Mouse (Mus musculus) heart, embryonic 13.5 days (tissue): Measurements from ENCODE around the gene Fdxr. TPM values are rescaled to one million over a fixed set of nuclear protein-coding genes. Genes with fewer than 3 reads are reported as not detected.
A peak's percentile ranks its signal among the peaks of the same experiment; 100 is the strongest.

Experiments used
- ATAC-seq: fragments of 200-750 bp; cut with Nextera tagmentation; 2 replicates; pipeline ENCODE4 v1.8.0; 2017; ENCODE audit warnings: moderate TSS enrichment; ENCODE audit not compliant: insufficient number of reproducible peaks, low FRiP score, low TSS enrichment; ENCODE audit errors: extremely low read depth
- H3K27ac ChIP-seq: fragments of 300-500 bp; sonication (generic); replicated peaks from 2 replicates; pipeline ENCODE4 v1.5.1; 2015; ENCODE audit warnings: moderate library complexity, mild to moderate bottlenecking, inconsistent platforms
- H3K27me3 ChIP-seq: fragments of 300-500 bp; sonication (generic); replicated peaks from 2 replicates; pipeline ENCODE4 v1.6.1; 2015; ENCODE audit warnings: mild to moderate bottlenecking, inconsistent platforms
- H3K36me3 ChIP-seq: fragments of 300-500 bp; sonication (generic); 2 replicates; pipeline ENCODE4 v1.6.1; 2015; ENCODE audit warnings: mild to moderate bottlenecking, inconsistent platforms
- H3K4me1 ChIP-seq: fragments of 300-500 bp; sonication (generic); 2 replicates; pipeline ENCODE4 v1.6.1; 2015; ENCODE audit warnings: inconsistent platforms
- H3K4me2 ChIP-seq: fragments of 300-500 bp; sonication (generic); 2 replicates; pipeline ENCODE4 v1.6.1; 2015; ENCODE audit warnings: inconsistent platforms, mild to moderate bottlenecking, moderate library complexity
- H3K4me3 ChIP-seq: fragments of 300-500 bp; sonication (generic); 2 replicates; pipeline ENCODE4 v1.5.1; 2015; ENCODE audit warnings: moderate library complexity, mild to moderate bottlenecking, inconsistent platforms
- H3K9ac ChIP-seq: fragments of 300-500 bp; sonication (generic); 2 replicates; pipeline ENCODE4 v1.6.1; 2015; ENCODE audit warnings: inconsistent platforms, mild to moderate bottlenecking, moderate library complexity
- H3K9me3 ChIP-seq: fragments of 300-500 bp; sonication (generic); 2 replicates; pipeline ENCODE4 v1.6.1; 2016; ENCODE audit warnings: inconsistent platforms
- WGBS: fragments of 180-500 bp; shearing (Covaris S2); methylation state at CpG from one replicate; pipeline ENCODE4 v1.1.7; 2015; ENCODE audit warnings: mixed read lengths; 5-methylcytosine and 5-hydroxymethylcytosine counted together
- polyA plus RNA-seq: library from polyadenylated mRNA; unstranded; fragments of >200 nt; fragmentation: Nextera tagmentation; extraction: Ambion mirVana; gene quantifications from 2 replicates; pipeline ENCODE4 v1.2.1, GENCODE M21; 2015

Gene Fdxr
- polyA plus RNA-seq, 1 experiment from 2014 or later = 9.5 TPM

- Histone ChIP-seq H3K9ac (peak overlapping the region; percentile 58), H3K27ac (no peak overlapping the region), H3K4me3 (peak overlapping the region; percentile 50), H3K27me3 (peaks cover 99% of the 10 kb centered on the region), H3K9me3 (no peaks in the 10 kb centered on the region), H3K4me2 (peak overlapping the region; percentile 75), H3K4me1 (peaks cover 31% of the 10 kb centered on the region), H3K36me3 (peaks cover 8% of the 10 kb centered on the region)
- WGBS = 4% methylated on average over 63 of the region's 63 CpGs
- no peak for ATAC-seq
Measured at GRCm38 (mm10) chr11:115249721-115250404, 27.0 kb downstream of the Fdxr start.

DNA sequence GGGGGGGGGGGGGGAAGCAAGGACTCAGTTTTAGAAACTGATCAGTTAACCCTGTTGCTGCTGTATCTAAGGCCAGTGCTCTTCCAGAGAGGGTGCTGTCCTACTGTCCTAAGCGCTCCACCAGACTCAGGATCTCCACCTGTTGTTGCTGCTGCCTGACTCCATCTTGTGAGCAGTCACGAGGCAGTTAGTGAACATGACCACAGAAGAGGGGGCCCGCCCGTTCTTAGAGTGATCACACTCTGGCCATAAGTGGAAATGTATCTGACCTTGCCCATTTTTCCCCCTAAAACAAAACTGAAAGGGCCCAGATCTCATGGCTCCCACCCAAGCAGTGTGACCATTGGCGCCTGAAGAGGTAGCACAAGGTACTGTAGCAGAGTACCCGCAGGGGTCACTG lies 28.9 kb downstream of the Fdxr start:
- Histone ChIP-seq H3K9ac (no peak overlapping the region), H3K4me3 (no peak overlapping the region), H3K4me2 (no peak overlapping the region), H3K27me3 (peaks cover 81% of the 10 kb centered on the region), H3K9me3 (no peaks in the 10 kb centered on the region), H3K4me1 (peaks cover 39% of the 10 kb centered on the region), H3K27ac (no peak overlapping the region), H3K36me3 (peaks cover 22% of the 10 kb centered on the region)
- no peak for ATAC-seq
- WGBS = 54% methylated on average over 6 of the region's 6 CpGs

DNA sequence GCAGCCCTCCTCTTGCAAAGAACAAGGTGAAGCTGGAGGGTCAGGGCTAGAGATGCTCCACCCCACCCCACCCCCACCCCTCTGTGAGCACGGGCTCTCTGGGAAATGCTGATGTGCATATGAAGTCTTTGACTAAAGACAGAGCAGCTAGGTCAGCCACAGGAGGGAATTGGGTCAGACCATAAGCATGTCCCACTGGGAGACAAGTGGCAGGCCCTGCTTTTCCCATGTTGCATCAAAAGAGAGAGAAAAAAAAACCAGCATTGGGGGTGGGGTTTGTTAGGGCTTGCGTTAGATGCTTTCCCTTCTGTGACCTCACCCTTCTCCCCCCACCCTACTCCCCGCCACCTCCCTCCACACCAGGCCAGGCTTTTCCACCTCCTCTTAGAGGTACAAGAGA lies 29.6 kb downstream of the Fdxr start:
- no peak overlapping the region for H3K4me3 ChIP-seq
- H3K9me3 ChIP-seq = no peaks in the 10 kb centered on the region
- H3K4me1 ChIP-seq = peaks cover 39% of the 10 kb centered on the region
- no peak overlapping the region for H3K27ac ChIP-seq
- peaks cover 74% of the 10 kb centered on the region for H3K27me3 ChIP-seq
- H3K4me2 ChIP-seq = no peak overlapping the region
- no peak overlapping the region for H3K9ac ChIP-seq
- 8% methylated on average over 3 of the region's 3 CpGs for whole genome bisulfite sequencing
- peaks cover 22% of the 10 kb centered on the region for H3K36me3 ChIP-seq
- no peak for ATAC-seq

GRCm38 (mm10) chr11:115246386-115246785 lies 30.5 kb downstream of the Fdxr start:
- Histone ChIP-seq H3K27ac (no peak overlapping the region), H3K9ac (no peak overlapping the region), H3K4me2 (no peak overlapping the region), H3K4me1 (peaks cover 39% of the 10 kb centered on the region), H3K4me3 (no peak overlapping the region), H3K27me3 (peaks cover 66% of the 10 kb centered on the region), H3K9me3 (no peaks in the 10 kb centered on the region), H3K36me3 (peaks cover 22% of the 10 kb centered on the region)
- ATAC-seq = no peak
- WGBS = 69% methylated on average over 8 of the region's 8 CpGs

GRCm38 (mm10) chr11:115244840-115245239 lies 32.0 kb downstream of the Fdxr start:
- no peak overlapping the region for H3K4me3 ChIP-seq
- peaks cover 28% of the 10 kb centered on the region for H3K4me1 ChIP-seq
- peaks cover 24% of the 10 kb centered on the region for H3K36me3 ChIP-seq
- H3K9ac ChIP-seq = no peak overlapping the region
- H3K9me3 ChIP-seq = no peaks in the 10 kb centered on the region
- 80% methylated on average over 8 of the region's 8 CpGs for WGBS
- H3K27ac ChIP-seq = no peak overlapping the region
- H3K27me3 ChIP-seq = peaks cover 59% of the 10 kb centered on the region
- no peak for ATAC-seq
- H3K4me2 ChIP-seq = no peak overlapping the region

- 75% methylated on average over 12 of the region's 12 CpGs for WGBS
- Histone ChIP-seq H3K9me3 (no peaks in the 10 kb centered on the region), H3K36me3 (peaks cover 32% of the 10 kb centered on the region), H3K4me1 (peaks cover 25% of the 10 kb centered on the region), H3K9ac (0 out of 2 replicates have a peak overlapping the region, but pooled peaks have one; percentile 14), H3K27ac (no peak overlapping the region), H3K4me3 (no peak overlapping the region), H3K27me3 (peaks cover 57% of the 10 kb centered on the region), H3K4me2 (no peak overlapping the region)
- ATAC-seq = no peak
Measured at GRCm38 (mm10) chr11:115243783-115244182, 33.1 kb downstream of the Fdxr start.

DNA sequence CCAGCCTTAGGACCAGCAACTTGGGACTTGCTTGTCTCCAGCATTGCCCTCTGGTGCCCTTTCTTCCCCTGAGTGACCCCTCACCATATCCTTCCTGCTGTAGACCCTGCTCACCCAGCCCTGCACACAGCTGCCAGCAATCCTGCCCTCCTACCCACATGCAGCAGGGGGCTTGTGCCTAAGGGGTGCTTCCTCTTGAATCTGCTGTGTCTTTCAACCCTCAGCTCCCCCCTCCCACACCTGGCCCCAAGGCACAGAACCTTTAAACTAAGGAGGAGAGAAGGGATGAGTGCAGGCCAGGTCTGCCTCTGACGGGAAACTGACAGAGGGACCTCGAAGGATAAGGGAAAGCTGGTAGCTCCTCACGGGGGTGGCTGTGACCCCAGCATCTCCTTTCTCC lies 34.1 kb downstream of the Fdxr start:
- no peak for ATAC-seq
- Histone ChIP-seq H3K9me3 (no peaks in the 10 kb centered on the region), H3K9ac (no peak overlapping the region), H3K4me3 (no peak overlapping the region), H3K36me3 (peaks cover 32% of the 10 kb centered on the region), H3K27ac (no peak overlapping the region), H3K4me1 (peaks cover 22% of the 10 kb centered on the region), H3K4me2 (no peak overlapping the region), H3K27me3 (peaks cover 53% of the 10 kb centered on the region)
- WGBS = 78% methylated on average over 3 of the region's 3 CpGs

GRCm38 (mm10) chr11:115241402-115241801 lies 35.4 kb downstream of the Fdxr start:
- Histone ChIP-seq H3K27ac (no peak overlapping the region), H3K4me3 (no peak overlapping the region), H3K4me2 (no peak overlapping the region), H3K27me3 (peaks cover 46% of the 10 kb centered on the region), H3K9me3 (no peaks in the 10 kb centered on the region), H3K9ac (no peak overlapping the region), H3K4me1 (peaks cover 15% of the 10 kb centered on the region), H3K36me3 (peaks cover 32% of the 10 kb centered on the region)
- no peak for ATAC-seq
- 79% methylated on average over 11 of the region's 11 CpGs for WGBS

DNA sequence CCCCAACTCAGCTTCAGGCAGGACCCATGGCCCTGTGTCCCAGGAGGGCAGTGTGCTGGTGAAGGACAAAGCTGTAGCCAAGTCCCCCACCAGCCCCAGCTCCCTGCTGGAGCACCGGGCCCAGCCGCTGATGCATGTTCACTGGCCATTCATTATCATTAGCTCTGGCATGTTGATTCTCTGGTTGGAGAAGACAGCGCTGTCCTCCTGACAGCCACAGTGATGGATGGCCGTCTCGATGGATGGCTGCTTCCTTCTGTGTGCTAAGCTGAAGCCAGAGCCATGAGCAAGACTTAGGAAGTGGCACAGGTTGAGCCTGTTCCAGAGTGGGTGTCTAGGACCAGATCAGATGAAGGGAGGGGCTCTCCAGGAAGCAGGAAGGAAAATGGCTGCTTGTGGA lies 40.3 kb downstream of the Fdxr start:
- WGBS = 38% methylated on average over 5 of the region's 5 CpGs
- Histone ChIP-seq H3K4me3 (no peak overlapping the region), H3K4me2 (no peak overlapping the region), H3K4me1 (peaks cover 35% of the 10 kb centered on the region), H3K36me3 (peaks cover 9% of the 10 kb centered on the region; the same call in 1 of the 2 replicates), H3K27ac (no peak overlapping the region), H3K27me3 (peaks cover 55% of the 10 kb centered on the region), H3K9ac (peak overlapping the region; percentile 28; the same call in 1 of the 2 replicates), H3K9me3 (no peaks in the 10 kb centered on the region)
- ATAC-seq = no peak

DNA sequence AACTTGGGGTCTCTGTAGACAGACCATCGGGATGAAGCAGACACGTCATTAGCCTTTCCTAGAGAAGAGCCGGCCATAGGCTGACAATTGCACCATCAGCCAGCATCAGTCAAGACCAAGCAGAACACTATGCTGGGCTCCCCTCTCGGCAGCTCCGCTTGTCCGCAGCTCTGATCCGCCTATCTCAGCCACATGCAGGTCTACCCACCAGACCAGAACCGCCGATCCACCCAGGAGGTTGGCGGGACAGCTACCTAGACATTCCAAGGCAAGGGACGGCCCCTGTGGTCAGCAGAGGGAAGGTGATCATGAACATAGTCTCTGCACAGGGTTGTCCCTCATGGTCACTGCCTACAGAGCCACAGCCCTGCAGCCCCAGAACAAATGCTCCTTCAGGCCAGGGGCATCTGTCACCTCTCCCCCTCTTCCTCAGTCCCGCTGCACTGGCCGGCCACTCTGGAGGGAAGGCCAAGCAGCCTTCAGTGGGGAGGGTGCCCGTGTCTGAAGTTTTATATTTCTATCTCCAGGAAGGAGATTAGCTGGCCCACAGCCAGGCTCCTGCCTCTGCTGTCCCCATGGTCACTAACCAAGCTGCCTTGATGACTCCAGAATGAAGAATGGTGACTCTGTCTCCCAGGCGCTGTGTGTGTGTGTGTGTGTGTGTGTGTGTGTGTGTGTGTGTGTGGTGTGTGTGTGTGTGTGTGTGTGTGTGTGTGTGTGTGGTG lies 42.4 kb downstream of the Fdxr start:
- no peak for ATAC-seq
- Histone ChIP-seq H3K9ac (no peak overlapping the region), H3K27me3 (peaks cover 55% of the 10 kb centered on the region), H3K4me3 (no peak overlapping the region), H3K36me3 (peaks cover 4% of the 10 kb centered on the region; the same call in 1 of the 2 replicates), H3K27ac (no peak overlapping the region), H3K4me2 (no peak overlapping the region), H3K4me1 (peaks cover 49% of the 10 kb centered on the region), H3K9me3 (no peaks in the 10 kb centered on the region)
- WGBS = 48% methylated on average over 15 of the region's 15 CpGs

GRCm38 (mm10) chr11:115233526-115234290 lies 43.1 kb downstream of the Fdxr start:
- no peak overlapping the region for H3K4me2 ChIP-seq
- H3K4me3 ChIP-seq = no peak overlapping the region
- H3K27ac ChIP-seq = no peak overlapping the region
- no peak for ATAC-seq
- peaks cover 56% of the 10 kb centered on the region for H3K27me3 ChIP-seq
- WGBS = 64% methylated on average over 20 of the region's 20 CpGs
- peaks cover 57% of the 10 kb centered on the region for H3K4me1 ChIP-seq
- no peaks in the 10 kb centered on the region for H3K36me3 ChIP-seq
- no peak overlapping the region for H3K9ac ChIP-seq
- no peaks in the 10 kb centered on the region for H3K9me3 ChIP-seq
